5 mouse cellular contexts compared by ENCODE assay signal in the genomic region with DNA sequence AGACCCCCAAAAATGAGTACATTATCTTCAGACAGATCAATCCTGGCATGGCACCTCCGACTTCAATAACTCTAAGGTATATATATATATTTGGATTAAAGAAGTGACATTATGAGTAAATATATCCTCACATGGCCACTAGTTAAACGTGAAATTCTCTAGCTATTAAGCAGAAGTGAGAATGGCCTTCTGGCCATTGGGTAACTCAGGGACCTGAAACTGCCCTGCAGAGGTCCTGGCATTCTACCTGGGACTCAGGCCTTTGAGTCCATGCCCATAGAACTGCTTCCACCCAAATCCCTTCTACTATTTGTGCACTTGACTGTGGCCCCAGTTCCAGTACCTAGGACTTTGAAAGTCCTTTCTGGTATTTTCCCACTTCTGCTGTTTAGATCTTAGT. TPM values are rescaled to one million over a fixed set of nuclear protein-coding genes. Genes with fewer than 3 reads are reported as not detected.
"Had no signal": no experiment of that assay in that cellular context is flagged by ENCODE, and none has a peak within 500 bp of the region (broad histone marks: within the 10 kb centered on the region; RNA-seq: fewer than 3 reads in every experiment).

No protein-coding gene starts in this region.

RNA-seq across cellular contexts. Expression of a gene that starts 40.4 kb away (rescaled TPM):
- total RNA-seq: heart, postnatal 4 days; hindbrain, postnatal 0 days; layer of hippocampus, adult 18-20 months; layer of hippocampus, adult 2 months; layer of hippocampus, postnatal 36 days had no signal
